Mouse (Mus musculus) olfactory bulb, adult 2 months (tissue): Measurements from ENCODE around the gene Ptp4a2. TPM values are rescaled to one million over a fixed set of nuclear protein-coding genes. Genes with fewer than 3 reads are reported as not detected.

Experiments
- H3K27ac ChIP-seq: fragments of 200-500 bp; 2 replicates; pipeline ENCODE4 v1.5.1; 2012; ENCODE audit warnings: low read depth, low read length; ENCODE audit not compliant: insufficient read depth
- H3K4me1 ChIP-seq: fragments of 200-500 bp; 2 replicates; pipeline ENCODE4 v1.6.1; 2012; ENCODE audit warnings: low read length; ENCODE audit not compliant: control insufficient read depth, insufficient read depth
- H3K4me3 ChIP-seq: fragments of 200-500 bp; 2 replicates; pipeline ENCODE4 v1.5.1; 2012; ENCODE audit warnings: mild to moderate bottlenecking, low read depth, low read length, moderate library complexity; ENCODE audit not compliant: insufficient read depth
- CTCF ChIP-seq: fragments of 200-500 bp; IDR thresholded peaks from 2 replicates; pipeline ENCODE4 v1.5.1; 2012; ENCODE audit warnings: low read depth, mild to moderate bottlenecking, low read length, moderate library complexity; ENCODE audit not compliant: insufficient read depth
- POLR2A ChIP-seq: fragments of 200-500 bp; IDR thresholded peaks from 2 replicates; pipeline ENCODE4 v1.6.1; 2012; ENCODE audit warnings: mild to moderate bottlenecking, low read depth, low read length, moderate library complexity; ENCODE audit not compliant: insufficient read depth
- WGBS: fragments of 180-500 bp; shearing (Covaris S2); methylation state at CpG from one replicate; pipeline ENCODE4 v1.1.7; 2018; 5-methylcytosine and 5-hydroxymethylcytosine counted together
- polyA plus RNA-seq: library from polyadenylated mRNA; stranded (reverse); fragments of >200 nt; gene quantifications from 2 replicates; pipeline ENCODE4 v1.2.4, GENCODE M21; 2012; ENCODE audit warnings: low replicate concordance; ENCODE audit not compliant: missing spikeins, insufficient read depth, insufficient read length

Ptp4a2 gene
- polyA plus RNA-seq, 1 experiment = 96.3 TPM

GRCm38 (mm10) chr4:129781881-129782675, 28.9 kb upstream of the Ptp4a2 start:
- Histone ChIP-seq H3K27ac (no peak overlapping the region), H3K4me1 (peaks cover 9% of the 10 kb centered on the region), H3K4me3 (no peak overlapping the region)
- WGBS = 53% methylated on average over 4 of the region's 4 CpGs
- TF ChIP-seq POLR2A (no peak), CTCF (no peak)

- no peak for TF ChIP-seq POLR2A
- no peak for TF ChIP-seq CTCF
- H3K27ac ChIP-seq = no peak overlapping the region
- WGBS = 27% methylated on average over 3 of the region's 3 CpGs
- peaks cover 9% of the 10 kb centered on the region for H3K4me1 ChIP-seq
- no peak overlapping the region for H3K4me3 ChIP-seq
These were observed 28.1 kb upstream of the Ptp4a2 start for GRCm38 (mm10) chr4:129782857-129783331.

GRCm38 (mm10) chr4:129783506-129783905, 27.5 kb upstream of the Ptp4a2 start:
- H3K4me1 ChIP-seq = peaks cover 9% of the 10 kb centered on the region
- WGBS = 91% methylated on average over 5 of the region's 5 CpGs

DNA sequence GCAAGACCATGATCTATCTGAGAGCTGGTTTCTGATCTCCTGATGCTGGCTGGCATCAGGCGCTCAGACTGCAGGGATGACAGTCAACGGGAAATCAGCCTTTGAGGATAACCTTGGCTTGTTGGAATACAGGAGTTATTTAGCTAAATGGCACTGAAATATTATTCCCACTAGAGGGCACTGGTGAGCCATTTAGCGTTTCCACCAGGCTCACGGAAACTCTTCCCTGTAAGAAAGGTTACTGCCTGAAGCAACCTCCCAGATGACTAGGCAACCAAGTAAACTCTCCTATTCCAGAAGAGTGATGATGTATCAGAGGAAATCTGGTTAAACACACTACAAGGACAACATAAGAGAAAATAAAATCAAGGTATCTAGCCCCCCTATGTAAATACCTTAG, 25.8 kb upstream of the Ptp4a2 start:
- H3K4me1 ChIP-seq = peaks cover 9% of the 10 kb centered on the region
- no peak overlapping the region for H3K4me3 ChIP-seq
- no peak for TF ChIP-seq CTCF
- H3K27ac ChIP-seq = no peak overlapping the region
- WGBS = 0% methylated on average over 4 of the region's 4 CpGs

More at GRCm38 (mm10) chr4:129783506-129783905, 27.5 kb upstream of the Ptp4a2 start:
- no peak overlapping the region for H3K4me3 ChIP-seq
- TF ChIP-seq CTCF = no peak
- TF ChIP-seq POLR2A = no peak
- no peak overlapping the region for H3K27ac ChIP-seq

DNA sequence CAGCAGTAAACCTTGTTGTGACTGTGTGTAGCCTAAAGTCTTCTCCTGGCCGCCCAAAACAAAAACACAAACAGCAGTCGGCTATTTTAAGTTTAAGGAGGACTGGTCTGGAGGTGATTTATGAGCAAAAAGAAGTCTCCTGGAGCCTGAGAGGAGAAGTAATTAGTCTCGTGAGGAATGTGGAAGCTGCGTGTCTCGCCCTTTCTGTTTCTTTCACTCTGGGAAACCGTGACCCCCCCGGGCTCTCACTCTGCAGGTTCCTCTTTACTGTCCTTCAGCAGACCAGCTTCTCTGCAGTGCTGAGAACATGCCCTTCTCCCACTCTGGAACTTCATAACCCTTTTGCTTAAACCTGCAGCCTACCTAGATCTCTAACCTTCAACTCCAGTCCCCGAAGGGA, 22.3 kb upstream of the Ptp4a2 start:
- 84% methylated on average over 8 of the region's 8 CpGs for WGBS
- H3K4me3 ChIP-seq = no peak overlapping the region
- H3K4me1 ChIP-seq = peaks cover 1% of the 10 kb centered on the region
- no peak for TF ChIP-seq CTCF
- no peak for TF ChIP-seq POLR2A
- no peak overlapping the region for H3K27ac ChIP-seq

- 94% methylated on average over 2 of the region's 2 CpGs for WGBS
- Histone ChIP-seq H3K4me1 (peaks cover 9% of the 10 kb centered on the region), H3K4me3 (no peak overlapping the region), H3K27ac (no peak overlapping the region)
- TF ChIP-seq CTCF = no peak
These were observed 21.4 kb upstream of the Ptp4a2 start for GRCm38 (mm10) chr4:129789635-129790034.

GRCm38 (mm10) chr4:129790475-129790874, 20.5 kb upstream of the Ptp4a2 start:
- 68% methylated on average over 3 of the region's 3 CpGs for WGBS
- TF ChIP-seq CTCF (no peak), POLR2A (no peak)
- H3K4me3 ChIP-seq = no peak overlapping the region
- no peak overlapping the region for H3K27ac ChIP-seq
- peaks cover 17% of the 10 kb centered on the region for H3K4me1 ChIP-seq

GRCm38 (mm10) chr4:129791399-129791798, 19.6 kb upstream of the Ptp4a2 start:
- Histone ChIP-seq H3K4me1 (peaks cover 22% of the 10 kb centered on the region), H3K4me3 (no peak overlapping the region), H3K27ac (no peak overlapping the region)
- no peak for TF ChIP-seq CTCF
- TF ChIP-seq POLR2A = no peak
- WGBS = 53% methylated on average over 1 of the region's 1 CpGs

DNA sequence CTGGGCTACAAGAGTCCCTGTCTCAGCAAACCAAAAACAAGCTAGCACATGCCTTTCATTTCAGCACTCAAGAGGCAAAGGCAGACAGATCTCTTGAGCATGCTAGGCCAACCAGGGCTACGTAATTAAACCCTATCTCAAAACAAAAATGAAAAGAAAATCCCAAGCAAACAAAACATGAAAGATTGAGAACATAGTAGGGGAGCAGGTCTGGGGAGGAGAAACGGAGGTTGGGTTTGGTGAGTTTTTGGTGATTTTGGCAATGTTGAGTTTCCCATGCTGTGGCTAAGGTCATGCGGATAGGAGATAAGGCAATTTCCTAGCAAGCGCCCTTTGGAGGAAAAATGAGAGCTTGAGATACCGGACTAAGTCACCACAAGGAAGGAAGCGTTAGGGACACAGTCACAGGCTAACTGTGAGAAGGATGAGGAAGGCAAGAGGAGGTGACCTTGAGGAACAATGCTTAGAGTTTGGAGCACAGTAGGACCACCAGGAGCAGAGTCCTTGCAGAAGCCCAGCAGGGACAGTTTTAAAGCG, 18.3 kb upstream of the Ptp4a2 start:
- TF ChIP-seq CTCF (no peak), POLR2A (no peak)
- Histone ChIP-seq H3K4me1 (peaks cover 22% of the 10 kb centered on the region), H3K4me3 (no peak overlapping the region), H3K27ac (no peak overlapping the region)
- 96% methylated on average over 7 of the region's 7 CpGs for WGBS
